Comparison of ENCODE assay signal across 12 mouse cellular contexts in genomic region chr10:62413606-62413982, GRCm38 (mm10). TPM values are rescaled to one million over a fixed set of nuclear protein-coding genes. Genes with fewer than 3 reads are reported as not detected.
DNase-seq lines count a peak whose midpoint lies in the region; ATAC-seq and TF ChIP-seq lines count a peak whose summit lies in the region.
"Had no signal": no experiment of that assay in that cellular context is flagged by ENCODE, and none has a peak within 500 bp of the region (broad histone marks: within the 10 kb centered on the region; RNA-seq: fewer than 3 reads in every experiment).

No protein-coding gene starts in this region.

- no peak overlapping the region for H3K4me3 ChIP-seq in kidney, postnatal 0 days (replicated peaks; ENCODE audit: low read depth, low read length)
- no peak overlapping the region for H3K4me3 ChIP-seq in intestine, embryonic 14.5 days (ENCODE audit: low read depth, low read length)
- H3K4me3 ChIP-seq in lung, embryonic 15.5 days: no peak overlapping the region
- H3K4me3 ChIP-seq in stomach, embryonic 16.5 days (replicated peaks; ENCODE audit: low read length): no peak overlapping the region
- H3K4me3 ChIP-seq: hindbrain, embryonic 10.5 days had no signal

- no peak for DNase-seq in kidney, postnatal 0 days (ENCODE audit: low spot score)
- no peak for DNase-seq in kidney, adult 8-10 months
- no peak for DNase-seq in intestine, embryonic 14.5 days (ENCODE audit: low spot score)
- DNase-seq in frontal cortex, postnatal 14 days (ENCODE audit: low spot score in 2 of 2): no peak
- no peak for DNase-seq in spleen, postnatal 4 days (ENCODE audit: low spot score in 2 of 2)
- no peak for DNase-seq in left cerebral cortex, postnatal 14 days (ENCODE audit: low spot score in 2 of 2)
- DNase-seq: cerebellum, postnatal 36 days had no signal

- H3K27me3 ChIP-seq in kidney, postnatal 0 days (ENCODE audit: insufficient read depth, low read length): no peaks in the 10 kb centered on the region
- H3K27me3 ChIP-seq in intestine, embryonic 14.5 days (replicated peaks; ENCODE audit: control insufficient read depth, insufficient read depth, low read length): no peaks in the 10 kb centered on the region
- H3K27me3 ChIP-seq in lung, embryonic 15.5 days: no peaks in the 10 kb centered on the region
- H3K27me3 ChIP-seq in stomach, embryonic 16.5 days (ENCODE audit: control insufficient read depth, insufficient read depth, low read length): no peaks in the 10 kb centered on the region

- ATAC-seq in kidney, postnatal 0 days (replicated peaks; ENCODE audit: low FRiP score, low read depth): no peak
- peak; percentile 84 for ATAC-seq in intestine, embryonic 14.5 days (replicated peaks; ENCODE audit: low FRiP score, low TSS enrichment, low read depth)
- ATAC-seq in lung, embryonic 15.5 days (ENCODE audit: borderline replicate concordance, extremely low read depth, low FRiP score, low TSS enrichment): peak; percentile 50; the same call in 1 of the 2 replicates
- ATAC-seq in stomach, embryonic 16.5 days (ENCODE audit: insufficient read depth, low FRiP score): peak; percentile 79

- TF ChIP-seq CTCF in kidney, postnatal 0 days (IDR thresholded peaks at IDR 0.05; ENCODE audit: low read depth): no peak

- WGBS in kidney, postnatal 0 days: 35% methylated on average over 4 of the region's 4 CpGs
- 23% methylated on average over 4 of the region's 4 CpGs for WGBS in intestine, embryonic 14.5 days
- WGBS in lung, embryonic 15.5 days: 9% methylated on average over 4 of the region's 4 CpGs
- WGBS in stomach, embryonic 16.5 days: 17% methylated on average over 4 of the region's 4 CpGs

- H3K4me2 ChIP-seq in kidney, postnatal 0 days (ENCODE audit: low read length): no peak overlapping the region
- H3K4me2 ChIP-seq in intestine, embryonic 14.5 days (ENCODE audit: low read length): peak overlapping the region; percentile 27; the same call in 1 of the 2 replicates
- H3K4me2 ChIP-seq in lung, embryonic 15.5 days: no peak overlapping the region; the same call in 1 of the 2 replicates
- no peak overlapping the region for H3K4me2 ChIP-seq in stomach, embryonic 16.5 days (ENCODE audit: low read depth, low read length)

- H3K9me3 ChIP-seq in kidney, postnatal 0 days (replicated peaks; ENCODE audit: low read length): no peaks in the 10 kb centered on the region
- no peaks in the 10 kb centered on the region for H3K9me3 ChIP-seq in intestine, embryonic 14.5 days (ENCODE audit: control insufficient read depth, low read length)
- no peaks in the 10 kb centered on the region for H3K9me3 ChIP-seq in lung, embryonic 15.5 days
- no peaks in the 10 kb centered on the region for H3K9me3 ChIP-seq in stomach, embryonic 16.5 days (replicated peaks; ENCODE audit: control insufficient read depth, low read length)
- H3K9me3 ChIP-seq: hindbrain, embryonic 10.5 days had no signal

- intact Hi-C loops in left cerebral cortex, postnatal 14 days (cut with DNase I): no loop called here

- H3K36me3 ChIP-seq in kidney, postnatal 0 days (ENCODE audit: insufficient read depth, low read length): no peaks in the 10 kb centered on the region
- H3K36me3 ChIP-seq in intestine, embryonic 14.5 days (ENCODE audit: control insufficient read depth, insufficient read depth, low read length): no peaks in the 10 kb centered on the region
- H3K36me3 ChIP-seq in lung, embryonic 15.5 days: no peaks in the 10 kb centered on the region
- H3K36me3 ChIP-seq in stomach, embryonic 16.5 days (ENCODE audit: control insufficient read depth, insufficient read depth, low read length): no peaks in the 10 kb centered on the region
- H3K36me3 ChIP-seq: hindbrain, embryonic 10.5 days had no signal

- peak overlapping the region; percentile 60 for H3K27ac ChIP-seq in kidney, postnatal 0 days
- H3K27ac ChIP-seq in intestine, embryonic 14.5 days (ENCODE audit: low read depth): peak overlapping the region; percentile 75
- H3K27ac ChIP-seq in lung, embryonic 15.5 days: peak overlapping the region; percentile 94
- peak overlapping the region; percentile 96 for H3K27ac ChIP-seq in stomach, embryonic 16.5 days (ENCODE audit: low read length)
- H3K27ac ChIP-seq: hindbrain, embryonic 10.5 days had no signal

- no peaks in the 10 kb centered on the region; the same call in 1 of the 2 replicates for H3K4me1 ChIP-seq in kidney, postnatal 0 days (replicated peaks; ENCODE audit: insufficient read depth, low read length)
- peaks cover 7% of the 10 kb centered on the region; the same call in 1 of the 2 replicates for H3K4me1 ChIP-seq in intestine, embryonic 14.5 days (replicated peaks; ENCODE audit: control insufficient read depth, insufficient read depth, low read length)
- H3K4me1 ChIP-seq in lung, embryonic 15.5 days: peaks cover 7% of the 10 kb centered on the region; the same call in 1 of the 2 replicates
- peaks cover 7% of the 10 kb centered on the region; the same call in 1 of the 2 replicates for H3K4me1 ChIP-seq in stomach, embryonic 16.5 days (ENCODE audit: control insufficient read depth, insufficient read depth, low read length)

- no peak overlapping the region for H3K9ac ChIP-seq in kidney, postnatal 0 days (ENCODE audit: low read depth, low read length)
- no peak overlapping the region for H3K9ac ChIP-seq in intestine, embryonic 14.5 days (ENCODE audit: low read length)
- no peak overlapping the region for H3K9ac ChIP-seq in lung, embryonic 15.5 days
- no peak overlapping the region for H3K9ac ChIP-seq in stomach, embryonic 16.5 days (ENCODE audit: low read length)

RNA-seq across cellular contexts. Expression of gene Hkdc1, which starts 8.7 kb away (rescaled TPM):
- 2.6 and 3.1 TPM in 2 replicates for polyA plus RNA-seq in kidney, postnatal 0 days (2015; fragmentation: Nextera tagmentation; extraction: Ambion mirVana)
- 4.5 and 5.8 TPM in 2 replicates for polyA plus RNA-seq in intestine, embryonic 14.5 days (2014; fragmentation: Nextera tagmentation; extraction: Ambion mirVana)
- polyA plus RNA-seq in lung, embryonic 15.5 days (2015; fragmentation: Nextera tagmentation; extraction: Ambion mirVana): 2.8 and 3.3 TPM in 2 replicates
- polyA plus RNA-seq in stomach, embryonic 16.5 days (2015; fragmentation: Nextera tagmentation; extraction: Ambion mirVana): 15.6 and 17.4 TPM in 2 replicates
- total RNA-seq in left cerebral cortex, postnatal 14 days (2021): 10 to 100 TPM; 12.5 to 15.3 TPM
- total RNA-seq: gastrocnemius, adult 18-20 months had no signal
- polyA plus RNA-seq: neural tube, embryonic 11.5 days had no signal

RNA-seq across cellular contexts. Expression of gene Hk1, which starts 33.9 kb away (rescaled TPM):
- polyA plus RNA-seq in kidney, postnatal 0 days (2015; fragmentation: Nextera tagmentation; extraction: Ambion mirVana): 62.6 and 68.3 TPM in 2 replicates
- polyA plus RNA-seq in intestine, embryonic 14.5 days (2014; fragmentation: Nextera tagmentation; extraction: Ambion mirVana): 20.3 and 24.1 TPM in 2 replicates
- 35.1 and 39.9 TPM in 2 replicates for polyA plus RNA-seq in lung, embryonic 15.5 days (2015; fragmentation: Nextera tagmentation; extraction: Ambion mirVana)
- 55.0 and 67.0 TPM in 2 replicates for polyA plus RNA-seq in stomach, embryonic 16.5 days (2015; fragmentation: Nextera tagmentation; extraction: Ambion mirVana)
- total RNA-seq in left cerebral cortex, postnatal 14 days (2021): 100 to 1,000 TPM; 321 to 322 TPM

RNA-seq across cellular contexts. Expression of gene 4930507D05Rik, which starts 35.7 kb away (rescaled TPM):
- 0.45 and 0.53 TPM in 2 replicates for polyA plus RNA-seq in kidney, postnatal 0 days (2015; fragmentation: Nextera tagmentation; extraction: Ambion mirVana)
- polyA plus RNA-seq in intestine, embryonic 14.5 days (2014; fragmentation: Nextera tagmentation; extraction: Ambion mirVana): 0.37 and 0.59 TPM in 2 replicates
- 0.46 and 0.55 TPM in 2 replicates for polyA plus RNA-seq in lung, embryonic 15.5 days (2015; fragmentation: Nextera tagmentation; extraction: Ambion mirVana)
- 0.27 TPM in 1 of 2 replicates, not detected in the other for polyA plus RNA-seq in stomach, embryonic 16.5 days (2015; fragmentation: Nextera tagmentation; extraction: Ambion mirVana)
- total RNA-seq in left cerebral cortex, postnatal 14 days (2021): 1 to 10 TPM; 2.2 to 3.1 TPM
- total RNA-seq: gastrocnemius, adult 18-20 months had no signal

RNA-seq across cellular contexts. Expression of gene Supv3l1, which starts 35.9 kb away (rescaled TPM):
- polyA plus RNA-seq in kidney, postnatal 0 days (2015; fragmentation: Nextera tagmentation; extraction: Ambion mirVana): 21.6 and 22.7 TPM in 2 replicates
- polyA plus RNA-seq in intestine, embryonic 14.5 days (2014; fragmentation: Nextera tagmentation; extraction: Ambion mirVana): 31.2 and 34.0 TPM in 2 replicates
- 26.0 and 27.0 TPM in 2 replicates for polyA plus RNA-seq in lung, embryonic 15.5 days (2015; fragmentation: Nextera tagmentation; extraction: Ambion mirVana)
- polyA plus RNA-seq in stomach, embryonic 16.5 days (2015; fragmentation: Nextera tagmentation; extraction: Ambion mirVana): 23.9 and 26.1 TPM in 2 replicates
- 10 to 100 TPM; 22.6 to 23.2 TPM for total RNA-seq in left cerebral cortex, postnatal 14 days (2021)
